Mouse (Mus musculus) adrenal gland, adult 2 months (tissue): ENCODE measurements around the gene Tmem150a. TPM values are rescaled to one million over a fixed set of nuclear protein-coding genes. Genes with fewer than 3 reads are reported as not detected.

Experiments used
- DNase-seq: peaks from one replicate; pipeline ENCODE4 v3.0.0; 2021
- polyA plus RNA-seq: library from polyadenylated mRNA; depleted of rRNA; stranded (reverse); fragments of >200 nt; gene quantifications from 2 replicates; pipeline ENCODE4 v1.2.3, GENCODE M21; 2012; rRNA removed
- total RNA-seq, 2 experiments: library from RNA; stranded (reverse); gene quantifications; 2 replicates each; pipeline ENCODE4 v1.2.3; 2021

Tmem150a gene
- total and polyA plus RNA-seq, 3 experiments = 22.6 to 55.2 (median 25.1) TPM

DNA sequence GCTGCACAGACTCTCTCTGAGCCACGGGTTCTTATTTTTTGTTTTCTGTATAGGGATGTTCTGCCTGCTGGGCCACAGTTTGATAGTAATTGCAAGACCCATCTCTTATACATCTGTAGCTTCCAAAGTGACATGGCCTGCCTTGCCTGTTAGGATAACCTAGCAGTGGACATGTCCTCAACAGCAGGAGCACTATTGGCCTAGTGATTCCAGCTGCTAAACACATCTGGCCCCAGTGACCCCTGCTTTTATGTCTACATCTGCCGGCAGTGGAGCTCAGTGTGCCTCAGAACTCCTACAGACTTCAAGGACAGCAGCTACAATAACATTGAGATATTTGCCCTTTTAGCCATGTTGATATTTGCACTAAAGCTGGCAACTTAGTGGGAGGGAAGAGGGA, 44.7 kb downstream of the Tmem150a start:
- no peak for DNase-seq

- DNase-seq = peak; percentile 84
These were observed 46.6 kb downstream of the Tmem150a start for GRCm38 (mm10) chr6:72401875-72402274.

DNA sequence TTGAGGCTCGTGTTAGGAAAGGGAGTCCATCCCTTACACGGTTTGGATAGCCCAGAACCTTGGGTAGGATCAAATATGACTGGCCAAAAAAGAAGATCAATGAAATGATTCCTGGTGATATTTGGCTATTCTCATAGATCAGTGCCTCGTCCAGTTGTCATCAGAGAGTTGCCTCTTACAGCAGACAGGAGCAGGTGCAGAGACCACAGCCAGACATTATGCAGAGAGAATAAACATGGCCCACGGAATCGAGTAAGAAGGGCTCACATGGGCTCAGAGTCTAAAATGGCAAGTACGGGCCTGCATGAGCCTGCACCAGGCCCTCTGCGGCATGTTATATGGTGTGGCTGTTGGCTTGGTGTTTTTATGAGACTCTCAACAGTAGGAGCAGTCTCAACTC, 50.1 kb downstream of the Tmem150a start:
- DNase-seq = no peak

DNA sequence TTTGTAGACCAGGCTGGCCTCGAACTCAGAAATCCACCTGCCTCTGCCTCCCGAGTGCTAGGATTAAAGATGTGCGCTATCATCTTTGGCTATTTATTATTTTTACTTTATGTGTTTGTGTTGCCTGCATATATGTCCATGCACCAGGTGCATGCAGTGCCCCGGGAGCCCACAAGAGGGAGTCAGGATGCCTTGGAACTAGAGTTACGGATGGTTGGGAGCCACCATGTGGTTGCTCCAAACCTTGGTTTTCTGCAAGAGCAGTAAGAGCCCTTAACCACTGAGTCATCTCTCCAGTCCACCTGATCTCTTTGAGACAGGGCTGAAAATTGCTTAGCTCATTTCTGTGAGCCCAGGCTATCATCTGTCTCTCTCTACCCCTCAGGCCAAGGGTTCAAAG, 51.9 kb downstream of the Tmem150a start:
- peak; percentile 87 for DNase-seq

Other genes with a start within 250 kb of the Tmem150a start
- gene Atoh8, start 119.9 kb upstream of the Tmem150a start, total RNA-seq = 1 to 10 TPM; 2.3 to 3.1 TPM
- gene Atoh8, start 119.9 kb upstream of the Tmem150a start, polyA plus RNA-seq = 5.5 and 8.3 TPM in 2 replicates
- gene Sftpb, start 50.8 kb upstream of the Tmem150a start, total RNA-seq = not detected
- gene Sftpb, start 50.8 kb upstream of the Tmem150a start, polyA plus RNA-seq = 0.09 and 0.62 TPM in 2 replicates
- gene Usp39, start 10.3 kb upstream of the Tmem150a start, total RNA-seq = 10 to 100 TPM; 31.2 to 32.4 TPM
- gene Usp39, start 10.3 kb upstream of the Tmem150a start, polyA plus RNA-seq = 8.5 and 10.9 TPM in 2 replicates
- 10 to 100 TPM; 21.0 to 28.4 TPM for gene 0610030E20Rik, start 8.1 kb upstream of the Tmem150a start, total RNA-seq
- 20.3 and 21.9 TPM in 2 replicates for gene 0610030E20Rik, start 8.1 kb upstream of the Tmem150a start, polyA plus RNA-seq
- gene Rnf181, start 11.5 kb downstream of the Tmem150a start, total RNA-seq = 100 to 1,000 TPM; 283 to 489 TPM
- gene Rnf181, start 11.5 kb downstream of the Tmem150a start, polyA plus RNA-seq = 224 and 444 TPM in 2 replicates
- gene Vamp5, start 25.0 kb downstream of the Tmem150a start, total RNA-seq = 10 to 100 TPM; 25.3 to 43.4 TPM
- gene Vamp5, start 25.0 kb downstream of the Tmem150a start, polyA plus RNA-seq = 16.4 and 17.4 TPM in 2 replicates
- 100 to 1,000 TPM; 130 to 158 TPM for gene Vamp8, start 35.3 kb downstream of the Tmem150a start, total RNA-seq
- gene Vamp8, start 35.3 kb downstream of the Tmem150a start, polyA plus RNA-seq = 71.8 and 106 TPM in 2 replicates
- gene Ggcx, start 58.9 kb downstream of the Tmem150a start, total RNA-seq = 10 to 100 TPM; 47.1 to 68.7 TPM
- 30.2 and 34.5 TPM in 2 replicates for gene Ggcx, start 58.9 kb downstream of the Tmem150a start, polyA plus RNA-seq
- 100 to 1,000 TPM; 203 to 251 TPM for gene Mat2a, start 84.1 kb downstream of the Tmem150a start, total RNA-seq
- 121 and 150 TPM in 2 replicates for gene Mat2a, start 84.1 kb downstream of the Tmem150a start, polyA plus RNA-seq
- under 1 TPM; 0.23 to 0.24 TPM for gene Sh2d6, start 166.3 kb downstream of the Tmem150a start, total RNA-seq
- 0.25 and 0.49 TPM in 2 replicates for gene Sh2d6, start 166.3 kb downstream of the Tmem150a start, polyA plus RNA-seq
- 10 to 100 TPM; 32.2 to 56.3 TPM for gene Capg, start 188.9 kb downstream of the Tmem150a start, total RNA-seq
- 38.9 and 41.9 TPM in 2 replicates for gene Capg, start 188.9 kb downstream of the Tmem150a start, polyA plus RNA-seq
- gene Elmod3, start 243.0 kb downstream of the Tmem150a start, total RNA-seq = 10 to 100 TPM; 12.9 to 25.6 TPM
- gene Elmod3, start 243.0 kb downstream of the Tmem150a start, polyA plus RNA-seq = 25.5 and 29.3 TPM in 2 replicates
- gene Retsat, start 243.0 kb downstream of the Tmem150a start, total RNA-seq = 100 to 1,000 TPM; 390 to 465 TPM
- gene Retsat, start 243.0 kb downstream of the Tmem150a start, polyA plus RNA-seq = 96.6 and 123 TPM in 2 replicates